Mouse (Mus musculus) heart, postnatal 0 days (tissue): ENCODE results near the gene Elk4. TPM values are rescaled to one million over a fixed set of nuclear protein-coding genes. Genes with fewer than 3 reads are reported as not detected.

Experiments used
- ATAC-seq: fragments of 200-750 bp; cut with Nextera tagmentation; 2 replicates; pipeline ENCODE4 v1.8.0; 2017; ENCODE audit warnings: low read depth, moderate number of reproducible peaks, moderate library complexity; ENCODE audit not compliant: insufficient read depth
- DNase-seq: peaks from one replicate; pipeline ENCODE4 v3.0.0-alpha.2; 2016; ENCODE audit warnings: low spot score
- H3K27ac ChIP-seq: fragments of 300-500 bp; sonication (generic); 2 replicates; pipeline ENCODE4 v1.5.1; 2014; ENCODE audit warnings: low read depth, mild to moderate bottlenecking
- H3K27me3 ChIP-seq: fragments of 300-500 bp; sonication (generic); 2 replicates; pipeline ENCODE4 v1.6.1; 2014; ENCODE audit warnings: low read length, mixed read lengths; ENCODE audit not compliant: control insufficient read depth, insufficient read depth
- H3K36me3 ChIP-seq: fragments of 300-500 bp; sonication (generic); replicated peaks from 2 replicates; pipeline ENCODE4 v1.6.1; 2014; ENCODE audit warnings: low read length, mixed read lengths; ENCODE audit not compliant: control insufficient read depth, insufficient read depth
- H3K4me1 ChIP-seq: fragments of 300-500 bp; sonication (generic); 2 replicates; pipeline ENCODE4 v1.6.1; 2014; ENCODE audit warnings: antibody characterized with exemption; ENCODE audit not compliant: control insufficient read depth, insufficient read depth
- H3K4me2 ChIP-seq: fragments of 300-500 bp; sonication (generic); 2 replicates; pipeline ENCODE4 v1.6.1; 2014; ENCODE audit warnings: low read depth, mild to moderate bottlenecking, low read length, moderate library complexity
- H3K4me3 ChIP-seq: fragments of 300-500 bp; sonication (generic); 2 replicates; pipeline ENCODE4 v1.5.1; 2014; ENCODE audit warnings: low read depth, low read length
- H3K9ac ChIP-seq: fragments of 300-500 bp; sonication (generic); replicated peaks from 2 replicates; pipeline ENCODE4 v1.6.1; 2014; ENCODE audit warnings: low read depth, low read length, mixed read lengths
- H3K9me3 ChIP-seq: fragments of 300-500 bp; sonication (generic); replicated peaks from 2 replicates; pipeline ENCODE4 v1.6.1; 2016; ENCODE audit warnings: low read length; ENCODE audit not compliant: control insufficient read depth
- CTCF ChIP-seq: IDR thresholded peaks from 2 replicates; pipeline ENCODE4 v1.5.1; 2016; ENCODE audit warnings: antibody characterized with exemption, control low read depth, low read depth
- EP300 ChIP-seq: IDR thresholded peaks from 2 replicates; pipeline ENCODE4 v1.6.1; 2016; ENCODE audit warnings: antibody characterized with exemption, low read depth
- WGBS: fragments of 180-500 bp; shearing (Covaris S2); extraction: QIAGEN DNeasy Blood & Tissue Kit; methylation state at CpG from one replicate; pipeline ENCODE4 v1.1.7; 2014; 5-methylcytosine and 5-hydroxymethylcytosine counted together
- polyA plus RNA-seq: library from polyadenylated mRNA; unstranded; fragments of >200 nt; fragmentation: Nextera tagmentation; extraction: Ambion mirVana; gene quantifications from 2 replicates; pipeline ENCODE4 v1.2.1, GENCODE M21; 2015
- total RNA-seq: library from RNA; depleted of rRNA; stranded (reverse); fragments of >200 nt; gene quantifications from 2 replicates; pipeline ENCODE4 v1.2.3, GENCODE M21; 2014; ENCODE audit warnings: low replicate concordance

Gene Elk4
- total and polyA plus RNA-seq, 2 experiments from 2014 or later = 13.3 to 32.9 TPM

- Histone ChIP-seq H3K4me2 (no peak overlapping the region), H3K9ac (no peak overlapping the region), H3K4me1 (no peaks in the 10 kb centered on the region), H3K9me3 (no peaks in the 10 kb centered on the region), H3K27me3 (peaks cover 20% of the 10 kb centered on the region), H3K4me3 (no peak overlapping the region), H3K36me3 (no peaks in the 10 kb centered on the region), H3K27ac (no peak overlapping the region)
- 67% methylated on average over 6 of the region's 6 CpGs for WGBS
- ATAC-seq = no peak
- DNase-seq = no peak
- TF ChIP-seq EP300 (no peak), CTCF (no peak)
These were observed 54.5 kb downstream of the Elk4 start for GRCm38 (mm10) chr1:132061750-132062541.

GRCm38 (mm10) chr1:132063096-132063495 is 55.7 kb downstream of the Elk4 start:
- H3K9me3 ChIP-seq = no peaks in the 10 kb centered on the region
- no peaks in the 10 kb centered on the region for H3K36me3 ChIP-seq
- H3K9ac ChIP-seq = no peak overlapping the region
- DNase-seq = no peak
- peaks cover 27% of the 10 kb centered on the region for H3K27me3 ChIP-seq
- H3K4me3 ChIP-seq = no peak overlapping the region
- WGBS = 81% methylated on average over 4 of the region's 4 CpGs
- H3K4me1 ChIP-seq = peaks cover 6% of the 10 kb centered on the region
- H3K27ac ChIP-seq = no peak overlapping the region
- no peak for ATAC-seq
- no peak for TF ChIP-seq EP300
- TF ChIP-seq CTCF = no peak
- no peak overlapping the region for H3K4me2 ChIP-seq

GRCm38 (mm10) chr1:132065001-132065400 is 57.6 kb downstream of the Elk4 start:
- Histone ChIP-seq H3K4me3 (no peak overlapping the region), H3K9me3 (no peaks in the 10 kb centered on the region), H3K27ac (no peak overlapping the region), H3K9ac (no peak overlapping the region), H3K4me1 (peaks cover 6% of the 10 kb centered on the region), H3K4me2 (no peak overlapping the region), H3K27me3 (peaks cover 44% of the 10 kb centered on the region), H3K36me3 (no peaks in the 10 kb centered on the region)
- ATAC-seq = no peak
- DNase-seq = no peak
- TF ChIP-seq CTCF (no peak), EP300 (no peak)
- 67% methylated on average over 1 of the region's 1 CpGs for WGBS

GRCm38 (mm10) chr1:132065475-132066172 is 58.2 kb downstream of the Elk4 start:
- H3K27me3 ChIP-seq = peaks cover 44% of the 10 kb centered on the region
- DNase-seq = no peak
- H3K9me3 ChIP-seq = no peaks in the 10 kb centered on the region
- 64% methylated on average over 8 of the region's 8 CpGs for WGBS
- no peak overlapping the region for H3K4me3 ChIP-seq
- H3K27ac ChIP-seq = no peak overlapping the region
- no peaks in the 10 kb centered on the region for H3K36me3 ChIP-seq
- ATAC-seq = no peak
- no peak overlapping the region for H3K9ac ChIP-seq
- TF ChIP-seq CTCF (no peak), EP300 (no peak)
- H3K4me1 ChIP-seq = peaks cover 6% of the 10 kb centered on the region
- no peak overlapping the region for H3K4me2 ChIP-seq

GRCm38 (mm10) chr1:132067261-132068255 is 60.2 kb downstream of the Elk4 start, which contains the start of gene Mfsd4a:
Gene Mfsd4a (minus strand): TSS chr1:132068062.
- Histone ChIP-seq H3K4me1 (peaks cover 6% of the 10 kb centered on the region), H3K9ac (peak within 1 kb of the TSS; percentile 10; the same call in 1 of the 2 replicates), H3K36me3 (no peaks in the 10 kb centered on the region), H3K9me3 (no peaks in the 10 kb centered on the region), H3K27ac (no peak within 1 kb of the TSS), H3K4me3 (peak within 1 kb of the TSS; percentile 45), H3K27me3 (peaks cover 44% of the 10 kb centered on the region), H3K4me2 (peak within 1 kb of the TSS; percentile 80)
- TF ChIP-seq EP300 = no peak
- TF ChIP-seq CTCF = peak; percentile 17; the same call in 1 of the 2 replicates
- 3% methylated on average over 62 of the region's 80 CpGs for WGBS
- peak; percentile 78 for ATAC-seq
- DNase-seq = peak; percentile 27
